Mouse (Mus musculus): ENCODE results near the gene Rpl37.

Rpl37 gene

GRCm38 (mm10) chr15:5155093-5155492 is 38.6 kb downstream of the Rpl37 start:
- DNase-seq, result no peak

- DNase-seq, result no peak
Observed at GRCm38 (mm10) chr15:5156355-5156754, 39.9 kb downstream of the Rpl37 start.

DNA sequence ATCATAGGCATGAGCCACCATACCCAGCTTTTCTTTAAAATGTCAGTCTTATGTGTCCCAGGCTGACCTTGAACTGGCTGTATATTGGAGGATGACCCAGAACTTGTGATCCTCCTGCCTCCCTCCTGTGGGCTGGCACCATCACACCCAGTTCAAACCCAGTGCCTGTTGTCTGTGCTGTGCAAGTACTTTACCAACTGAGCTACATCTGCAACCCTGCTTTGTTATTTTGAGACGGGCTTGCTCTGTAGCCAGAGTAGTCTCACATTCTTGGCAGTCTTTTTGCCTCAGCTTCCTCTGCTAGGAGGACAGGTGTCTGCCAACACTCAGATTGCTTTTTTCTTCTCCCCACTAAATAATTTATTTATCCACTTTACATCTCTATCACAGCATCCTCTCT is 40.9 kb downstream of the Rpl37 start:
- no peak for DNase-seq

DNA sequence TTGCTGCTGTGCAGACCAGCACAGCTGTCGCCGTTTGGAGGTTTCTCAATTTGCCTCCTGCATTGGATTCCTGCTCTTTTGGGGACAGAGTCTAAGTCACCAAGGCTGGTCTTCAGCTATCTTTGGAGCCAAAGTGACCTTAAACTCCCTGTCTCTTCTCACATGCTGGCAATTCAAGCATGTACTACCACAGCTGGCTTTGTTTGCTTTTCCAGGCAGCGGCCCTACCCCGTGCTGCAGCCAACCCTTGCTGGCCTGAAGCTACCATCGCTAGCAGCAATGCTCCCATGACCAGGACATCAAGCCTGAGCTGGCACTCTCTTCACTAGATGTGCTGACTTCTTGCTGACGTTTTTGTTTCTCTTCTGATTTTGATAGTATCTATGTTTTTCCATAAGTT is 42.4 kb downstream of the Rpl37 start:
- no peak for DNase-seq

GRCm38 (mm10) chr15:5165121-5165773 is 48.8 kb downstream of the Rpl37 start:
- no peak for DNase-seq
